Mouse (Mus musculus) Muller cell, postnatal 12 days (primary cell): ENCODE measurements around the gene Camk1d.

Source experiments
- DNase-seq: peaks from one replicate; pipeline ENCODE4 v3.0.0-alpha.2; 2015; ENCODE audit errors: inconsistent ontology term

Gene Camk1d

DNA sequence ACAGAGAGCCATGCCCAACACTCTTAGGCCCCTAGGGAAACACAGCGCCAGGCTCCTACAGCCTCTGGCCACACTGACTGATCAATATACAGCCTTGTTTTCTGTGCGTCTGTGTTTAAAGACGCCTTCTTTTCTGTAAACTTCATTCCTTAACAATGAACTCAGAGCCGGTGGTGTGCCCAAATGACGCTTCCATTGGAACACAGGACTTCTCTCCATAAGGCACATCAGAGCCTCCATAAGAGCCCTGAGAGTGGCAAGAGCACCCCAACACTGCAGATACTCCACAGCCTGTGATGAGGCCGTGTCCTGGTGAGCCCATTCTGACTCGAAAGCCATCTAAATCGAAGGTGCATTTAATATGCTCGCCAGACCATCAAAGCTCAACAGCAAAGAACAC lies 50.8 kb downstream of the Camk1d start:
- DNase-seq = no peak

DNA sequence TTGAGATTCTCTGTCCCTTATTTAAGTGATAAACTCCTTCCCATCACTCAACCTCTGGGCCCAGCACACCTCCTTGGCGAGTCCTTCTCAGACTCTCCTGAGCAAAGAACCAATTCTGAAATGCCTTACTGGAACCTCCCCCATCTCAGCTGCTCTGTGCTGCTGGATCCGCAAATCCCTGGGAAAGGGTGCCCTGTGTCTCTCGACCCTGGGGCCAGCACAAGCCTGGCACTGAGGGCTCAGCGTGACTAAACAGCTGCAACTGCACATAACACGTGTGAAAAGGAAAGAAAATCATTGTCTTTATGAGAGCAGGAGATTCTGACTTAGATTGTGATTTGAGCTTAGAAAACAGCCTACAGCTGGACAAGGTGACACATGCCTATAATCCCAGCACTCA lies 52.4 kb downstream of the Camk1d start:
- DNase-seq = no peak

DNA sequence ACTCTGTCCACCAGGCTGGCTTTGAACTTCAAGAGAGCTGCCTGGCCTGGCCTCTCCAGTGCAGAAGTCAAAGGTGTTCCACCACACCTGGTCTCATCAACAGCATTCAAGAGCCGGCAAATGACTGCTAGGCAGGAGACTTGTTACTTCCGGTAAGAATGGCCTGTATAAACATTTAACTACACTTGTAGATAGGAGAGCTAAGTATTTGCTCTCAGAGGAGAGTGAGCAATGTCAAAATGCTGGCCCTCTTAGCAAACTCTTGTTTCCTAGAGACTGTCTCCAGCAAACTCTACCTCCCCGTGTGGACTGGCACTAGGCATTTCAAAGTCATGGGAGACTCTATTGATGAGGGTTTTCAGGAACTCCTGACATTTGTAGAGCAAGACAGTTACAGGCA lies 56.3 kb downstream of the Camk1d start:
- no peak for DNase-seq

DNA sequence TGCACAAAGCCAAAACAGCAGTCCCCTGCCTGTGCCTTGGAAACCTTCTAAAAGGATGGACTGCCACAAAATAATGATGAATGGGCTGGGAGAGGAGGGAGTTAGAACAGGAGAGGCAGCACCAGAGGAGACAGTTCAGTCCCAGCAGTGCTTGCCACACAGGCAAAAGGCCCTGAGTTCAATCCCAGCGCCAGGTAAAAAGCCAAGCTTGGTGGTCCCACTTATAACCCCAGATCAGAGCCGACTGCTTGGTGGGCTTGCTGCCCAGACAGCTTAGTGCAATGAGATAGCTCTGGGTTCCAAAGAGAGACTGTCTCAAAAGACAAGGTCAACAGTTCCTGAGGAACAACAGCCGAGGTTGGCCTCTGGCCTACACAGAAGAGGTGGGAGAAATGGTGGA lies 58.0 kb downstream of the Camk1d start:
- DNase-seq = no peak

DNA sequence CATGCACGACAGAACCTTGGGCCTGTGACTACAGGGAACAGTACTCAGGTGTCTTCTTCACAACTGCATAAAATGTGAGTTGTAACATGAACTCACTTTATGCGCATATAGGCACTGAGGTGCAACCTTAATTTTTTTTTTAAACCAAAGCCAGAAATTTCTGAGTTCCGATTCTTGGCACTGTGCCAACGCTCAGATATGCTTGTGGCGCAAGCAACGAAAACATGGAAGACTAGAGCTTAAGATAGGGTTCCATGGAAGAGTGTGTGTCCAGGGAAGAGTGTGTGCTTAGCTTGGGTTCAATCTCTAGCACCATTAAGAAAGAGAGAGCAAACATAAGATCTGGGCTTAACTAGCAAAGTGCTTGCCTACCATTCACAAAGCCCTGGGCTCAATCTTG lies 62.2 kb downstream of the Camk1d start:
- DNase-seq = no peak

DNA sequence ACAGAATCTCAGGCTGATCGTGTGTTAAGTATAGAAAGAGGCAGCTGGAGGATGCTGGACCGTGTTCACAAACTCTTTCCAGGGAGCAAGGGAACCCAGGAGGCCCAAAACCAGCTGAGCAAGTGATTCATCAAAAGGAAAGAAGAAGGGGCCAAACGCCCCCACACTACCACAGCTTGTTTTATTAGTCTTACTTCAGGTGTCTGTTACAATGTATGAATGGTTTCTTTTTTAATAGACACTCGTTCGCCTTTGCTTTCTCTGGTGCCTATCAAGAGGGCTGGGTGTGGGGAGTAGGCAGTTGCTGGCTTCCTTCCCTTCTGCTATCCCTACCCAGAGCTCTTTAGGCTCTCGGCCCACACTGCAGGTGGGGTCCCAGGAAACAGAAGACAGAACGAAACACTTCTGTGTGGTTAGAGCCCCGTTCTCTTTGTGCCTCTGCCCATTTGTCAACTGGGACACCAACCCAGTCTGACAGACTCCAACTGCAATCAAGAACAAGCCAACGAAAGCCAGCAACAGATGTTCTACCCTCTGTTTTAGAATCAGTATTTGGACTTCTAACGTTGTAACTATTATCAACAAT lies 62.9 kb downstream of the Camk1d start:
- no peak for DNase-seq

DNA sequence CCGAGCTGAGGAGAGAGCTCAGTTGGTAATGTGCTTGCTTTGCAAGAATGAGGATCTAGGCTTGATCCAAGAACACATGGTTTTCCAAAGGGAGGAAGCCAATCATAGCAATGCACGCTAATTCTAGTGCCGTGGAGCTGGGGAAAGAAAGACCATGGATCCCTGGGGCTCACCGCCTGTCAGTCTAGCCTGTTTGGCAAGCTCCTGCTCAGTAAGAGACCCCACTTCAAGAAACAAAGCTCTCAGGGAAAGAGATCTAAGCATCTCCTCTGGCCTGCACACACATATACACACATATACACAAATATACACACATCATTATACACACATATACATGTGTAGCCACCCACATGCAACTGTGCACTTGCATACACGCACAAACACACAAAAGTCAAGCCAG lies 65.1 kb downstream of the Camk1d start:
- DNase-seq = no peak

DNA sequence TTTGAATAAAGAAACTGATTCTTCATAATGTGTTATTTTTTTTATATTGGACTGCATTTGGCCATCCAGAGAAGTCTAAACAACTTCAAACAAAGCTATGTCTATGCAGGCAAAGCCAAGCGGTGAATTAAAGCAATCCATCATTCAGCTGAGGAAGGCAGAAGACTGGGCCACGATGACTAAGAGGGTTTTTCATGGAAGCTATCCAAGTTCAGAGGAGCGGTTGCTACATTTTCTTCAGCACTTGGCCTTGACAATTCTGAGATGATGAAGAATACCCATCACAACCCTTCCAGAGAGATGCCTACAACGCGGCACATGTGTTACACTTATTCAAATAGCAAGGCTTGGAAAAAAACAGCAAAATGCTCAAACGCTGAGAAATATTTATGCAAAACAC lies 65.6 kb downstream of the Camk1d start:
- DNase-seq = peak; percentile 23

DNA sequence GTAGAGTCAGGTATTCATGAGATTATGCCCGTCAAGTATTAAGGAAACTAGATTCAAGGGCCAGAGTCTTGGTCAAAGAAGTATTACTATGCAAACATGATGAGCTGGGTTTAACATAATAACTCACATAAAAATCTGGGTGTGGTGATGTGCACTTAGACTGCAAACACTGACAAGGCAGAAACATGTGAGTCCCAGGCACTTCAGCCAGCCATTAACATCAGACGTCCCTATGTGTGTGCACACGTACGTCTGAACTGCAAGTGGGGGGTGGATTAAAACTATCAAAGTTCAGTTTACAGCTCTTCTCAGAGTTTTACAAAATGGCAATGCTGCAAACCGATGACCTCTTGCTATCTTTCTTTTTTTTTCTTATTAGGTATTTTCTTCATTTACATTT lies 68.0 kb downstream of the Camk1d start:
- DNase-seq = no peak

DNA sequence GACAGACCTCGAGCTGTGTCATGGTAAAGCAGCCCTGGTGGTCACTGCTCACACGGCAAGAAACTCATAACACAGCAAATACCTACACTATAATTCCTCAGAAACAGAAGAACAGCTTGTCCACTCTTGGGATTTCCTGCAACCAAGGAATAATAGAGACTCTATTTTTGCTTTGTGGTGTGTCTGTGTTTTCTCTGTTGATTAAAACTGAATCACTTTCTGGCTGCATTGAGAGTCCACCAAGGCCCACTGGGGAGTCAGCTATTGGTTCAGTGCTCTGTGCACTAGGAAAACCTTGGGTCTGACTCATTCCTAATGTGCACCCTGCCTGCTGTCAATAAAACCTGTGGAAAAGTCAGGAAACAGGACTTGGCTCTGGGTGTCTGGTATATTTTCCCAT lies 68.7 kb downstream of the Camk1d start:
- DNase-seq = peak; percentile 56

DNA sequence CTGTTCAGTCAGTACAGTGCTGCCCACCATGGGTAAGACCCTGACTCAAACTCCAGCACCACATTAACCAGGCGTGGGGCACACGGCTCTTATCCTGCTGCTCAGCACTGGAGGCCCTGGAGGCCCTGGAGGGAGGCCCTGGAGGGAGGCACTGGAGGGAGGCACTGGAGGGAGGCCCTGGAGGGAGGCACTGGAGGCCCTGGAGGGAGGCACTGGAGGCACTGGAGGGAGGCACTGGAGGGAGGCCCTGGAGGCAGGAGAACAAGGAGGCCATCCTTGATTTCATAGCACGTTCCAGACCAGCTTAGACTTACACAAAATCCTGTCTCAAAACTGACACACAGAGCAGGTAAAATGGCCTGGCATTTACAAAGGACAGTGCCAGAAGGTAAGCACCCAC lies 70.4 kb downstream of the Camk1d start:
- no peak for DNase-seq

DNA sequence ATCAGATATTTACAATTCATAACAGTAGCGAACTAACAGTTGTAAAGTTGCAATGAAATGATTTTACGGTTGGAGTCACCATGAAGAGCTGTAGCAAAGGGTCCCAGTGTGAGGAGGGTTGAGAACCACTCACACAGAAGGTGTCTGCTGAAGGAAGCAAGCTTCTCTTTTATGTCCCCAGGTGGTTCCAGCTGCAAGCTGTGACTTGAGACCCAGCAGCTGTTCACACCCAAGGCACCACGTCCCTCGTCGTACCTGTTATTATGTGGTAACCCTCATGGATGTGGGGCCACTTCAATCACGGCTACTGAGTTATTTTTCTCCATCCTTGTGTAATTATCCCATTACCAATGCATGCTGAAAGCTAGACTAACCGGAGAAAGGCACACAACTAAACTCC lies 71.1 kb downstream of the Camk1d start:
- DNase-seq = no peak

DNA sequence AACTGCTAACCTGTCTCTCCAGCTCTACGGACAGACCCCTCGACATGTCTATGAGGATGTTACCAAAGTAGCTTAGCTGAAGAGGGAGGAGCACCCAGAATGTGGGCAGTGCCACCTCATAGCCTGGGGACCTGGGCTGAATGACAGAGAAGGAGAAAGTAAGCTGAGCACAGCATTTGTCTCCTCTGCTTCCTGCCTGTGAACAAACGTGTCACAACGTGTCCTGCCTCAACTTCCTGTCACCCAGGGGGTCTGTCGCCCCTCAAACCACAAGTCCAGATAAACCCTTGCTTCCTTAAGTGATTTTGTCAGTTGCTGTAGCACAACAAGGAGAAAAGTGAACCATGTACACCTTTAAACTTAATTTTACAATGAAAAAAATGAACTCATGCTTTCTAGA lies 71.7 kb downstream of the Camk1d start:
- no peak for DNase-seq

DNA sequence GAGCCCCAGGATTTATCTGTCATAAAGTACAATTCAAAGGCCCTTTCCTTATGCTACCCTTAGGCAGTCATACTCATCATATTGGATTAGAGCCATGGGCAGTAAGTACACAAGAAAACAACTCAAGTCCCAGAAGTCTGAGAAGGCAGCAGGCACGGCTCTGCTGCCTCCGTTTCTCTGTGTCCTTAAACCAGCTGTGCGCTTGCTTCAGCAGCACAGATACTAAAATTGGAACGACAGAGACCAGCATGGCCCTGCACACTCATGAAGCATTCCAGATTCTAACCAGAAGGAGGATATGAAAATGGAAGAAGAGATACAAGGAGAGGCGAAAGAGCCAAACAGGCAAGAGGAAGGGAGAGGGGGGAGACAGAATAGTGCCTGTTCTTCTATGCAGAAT lies 72.6 kb downstream of the Camk1d start:
- no peak for DNase-seq

DNA sequence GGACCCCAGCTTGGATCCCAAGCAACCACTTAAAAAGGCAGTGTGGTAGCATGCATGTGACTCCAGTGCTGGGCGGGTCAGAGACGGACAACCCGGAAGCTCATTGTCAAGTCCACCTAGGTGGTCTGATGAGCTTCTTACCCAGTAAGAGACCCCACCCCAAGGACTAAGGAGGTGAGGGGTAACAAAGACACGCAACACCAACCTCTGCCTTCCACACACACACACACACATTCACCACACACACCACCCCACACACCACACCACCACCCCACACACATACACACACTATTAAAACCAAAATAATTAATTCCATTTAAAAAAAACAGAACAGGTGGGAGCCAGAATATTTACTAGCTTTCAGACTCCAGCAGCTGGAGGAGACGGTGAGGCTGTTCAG lies 73.7 kb downstream of the Camk1d start:
- DNase-seq = no peak

DNA sequence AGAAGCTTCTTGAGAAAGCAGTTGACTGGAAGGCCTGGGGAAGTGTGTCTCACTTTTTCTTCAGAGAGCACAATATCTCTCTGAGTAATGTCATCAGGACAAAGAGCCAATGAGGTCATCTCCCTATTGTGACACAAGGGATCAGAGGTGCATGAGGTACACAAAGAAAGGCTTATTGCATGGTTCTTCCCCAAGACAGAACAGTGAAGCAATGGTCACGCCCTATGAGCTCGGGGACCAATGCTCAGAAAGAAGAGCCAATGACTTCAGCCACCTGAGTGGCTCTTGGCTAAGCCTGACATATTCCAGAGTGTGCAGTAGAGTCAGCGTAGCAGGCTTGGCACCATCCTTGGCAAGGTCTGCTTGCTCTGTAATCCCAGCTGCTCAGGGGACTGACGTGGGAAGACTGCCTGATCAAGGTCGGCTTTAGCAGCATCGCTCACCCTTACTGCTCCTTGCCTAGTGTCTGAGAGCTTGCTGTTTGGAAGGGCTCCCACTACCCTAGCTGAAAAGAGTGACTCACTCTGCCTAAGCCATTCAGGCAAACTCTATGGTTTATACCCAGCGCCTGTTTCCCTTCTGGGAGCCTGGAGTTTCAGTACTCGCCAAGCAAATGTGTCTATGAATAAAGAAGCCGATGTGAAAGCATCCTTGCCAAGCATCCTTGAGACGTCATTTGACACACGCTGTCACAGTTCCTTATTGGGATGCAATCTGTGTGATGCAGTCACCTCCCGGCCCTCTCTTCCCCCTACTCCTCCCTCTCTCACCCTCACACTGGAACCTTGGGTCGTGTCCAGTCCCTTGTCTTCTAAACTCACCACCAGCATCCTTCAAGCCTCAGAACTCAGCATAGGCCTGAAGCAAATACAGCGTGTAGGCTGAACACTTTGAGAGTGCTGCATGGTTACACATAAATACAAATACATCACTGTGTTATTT lies 77.2 kb downstream of the Camk1d start:
- DNase-seq = peak; percentile 84

DNA sequence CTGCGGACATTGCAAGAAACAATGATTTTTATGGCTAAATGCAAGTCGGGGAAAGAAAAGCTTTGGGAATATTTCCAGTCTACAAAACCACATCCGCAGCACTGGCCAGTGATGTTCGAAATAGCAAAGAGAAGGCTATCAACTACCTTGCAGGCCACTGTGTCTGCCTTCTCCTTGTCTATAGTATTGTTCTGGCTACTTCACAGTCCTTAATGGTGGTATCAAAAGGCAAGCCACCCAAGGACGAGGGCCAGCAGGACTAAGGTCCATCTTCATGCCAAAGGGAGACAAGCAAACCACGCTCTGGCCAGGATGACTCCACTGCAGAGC lies 82.0 kb downstream of the Camk1d start:
- no peak for DNase-seq

DNA sequence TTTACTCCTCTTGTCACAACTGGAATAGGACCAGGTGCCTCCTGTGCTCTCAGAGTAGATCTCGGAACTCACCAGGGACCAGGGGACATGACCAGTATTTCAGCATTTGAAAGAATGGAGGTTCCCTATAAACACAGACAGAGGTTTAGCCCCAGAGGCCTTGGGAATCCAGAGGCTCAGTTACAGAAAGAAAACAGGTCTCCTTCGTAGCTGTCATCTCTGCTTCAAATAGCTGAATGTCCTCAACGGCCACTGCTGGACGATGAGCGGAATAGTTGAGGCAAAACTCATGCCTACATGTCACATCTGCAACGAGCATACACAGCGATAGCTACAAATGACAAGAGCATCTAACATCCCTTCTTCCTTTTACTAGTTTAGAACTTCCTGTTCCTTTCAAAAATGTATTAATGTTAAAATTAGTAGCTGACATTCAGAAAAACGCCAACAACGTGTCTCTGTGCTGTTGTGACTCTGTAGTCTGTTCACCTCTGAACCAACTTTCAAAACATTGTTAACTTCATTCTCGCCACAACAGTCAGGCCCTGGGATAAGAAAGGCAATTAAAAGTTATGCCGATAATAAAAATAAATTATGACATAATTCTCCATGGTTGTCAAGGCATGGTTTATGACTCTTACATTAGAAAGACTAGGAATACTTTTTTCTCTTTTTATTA lies 82.5 kb downstream of the Camk1d start:
- DNase-seq = no peak

DNA sequence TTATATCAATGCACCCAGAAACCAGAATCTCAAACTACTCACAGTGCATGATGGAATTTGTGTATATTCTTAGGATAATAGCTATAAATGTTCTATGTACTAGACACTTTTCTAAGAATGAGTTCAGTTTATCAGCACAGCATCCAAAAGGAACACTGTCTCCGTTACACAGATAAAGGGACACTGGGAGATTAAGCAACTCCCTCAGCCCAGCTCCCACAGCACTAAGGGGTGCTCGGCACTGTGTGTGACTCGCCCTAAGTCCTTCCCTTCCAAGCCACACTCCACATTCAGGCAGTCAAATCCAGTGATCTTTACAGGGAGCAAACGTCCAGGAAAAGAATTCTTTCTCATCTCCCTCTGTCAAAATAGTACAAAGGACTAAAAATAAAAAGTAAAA lies 83.6 kb downstream of the Camk1d start:
- no peak for DNase-seq

DNA sequence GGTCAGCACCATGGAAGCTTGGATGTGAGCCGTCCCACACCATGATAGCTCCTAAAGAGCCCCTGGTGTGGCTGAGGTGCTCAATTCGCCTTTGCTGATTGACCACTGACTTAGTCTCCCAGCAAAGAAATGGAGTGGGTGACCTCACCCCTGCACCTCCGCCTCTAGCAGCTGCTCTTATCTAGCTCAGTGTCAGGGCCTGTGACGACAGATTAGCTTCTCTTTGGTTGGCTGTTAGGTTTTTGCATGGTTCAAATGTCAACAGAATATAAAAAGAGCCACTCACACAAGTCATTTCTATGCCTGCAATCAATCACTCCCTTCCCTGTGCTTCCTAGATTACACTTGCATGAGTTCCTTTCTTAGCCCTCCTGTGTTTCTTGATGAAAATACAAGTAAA lies 89.9 kb downstream of the Camk1d start:
- DNase-seq = no peak

DNA sequence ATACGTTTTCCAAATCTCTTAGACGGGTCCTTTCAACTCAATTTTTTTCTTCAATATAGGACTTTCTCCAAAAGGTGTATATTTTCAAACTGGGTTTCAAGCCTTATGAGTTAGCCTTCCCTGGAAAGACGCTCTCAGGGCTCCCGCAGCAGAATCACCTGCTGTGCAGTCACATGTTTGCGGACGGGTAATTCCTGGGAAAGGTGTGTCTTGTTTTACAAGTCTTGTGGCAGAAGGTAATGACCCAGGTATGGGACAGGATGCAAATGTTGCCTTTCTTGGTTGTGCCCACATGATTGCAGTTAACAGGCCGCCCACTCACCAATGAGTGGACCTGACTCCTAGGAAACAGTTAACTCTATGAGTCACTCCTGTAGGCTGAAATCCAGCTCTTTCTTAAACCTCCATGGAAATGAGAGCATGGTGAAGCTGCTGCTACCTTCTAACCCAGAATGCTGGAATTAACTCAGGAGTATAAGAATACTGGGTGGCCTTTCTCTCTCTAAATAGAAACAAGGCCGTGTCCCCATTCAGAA lies 95.9 kb downstream of the Camk1d start:
- peak; percentile 28 for DNase-seq

DNA sequence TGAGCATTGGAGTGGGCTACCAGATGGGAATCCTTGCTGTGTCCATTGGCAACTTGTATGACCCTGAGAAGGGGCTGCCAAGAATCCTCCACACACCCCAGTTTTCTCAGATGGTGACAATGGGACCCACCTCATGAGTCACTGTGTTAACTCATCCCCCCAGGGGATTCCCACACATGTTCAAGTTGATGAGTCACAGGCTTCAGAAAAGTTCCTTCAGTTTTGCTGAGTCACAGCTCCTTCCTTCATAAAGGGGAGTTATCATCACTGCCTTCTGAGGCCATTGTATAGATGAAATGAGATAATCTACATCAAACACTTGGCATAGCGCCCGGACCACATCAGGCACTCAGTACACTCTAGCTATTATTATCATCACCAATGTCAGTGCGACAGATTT lies 99.4 kb downstream of the Camk1d start:
- peak; percentile 95 for DNase-seq

DNA sequence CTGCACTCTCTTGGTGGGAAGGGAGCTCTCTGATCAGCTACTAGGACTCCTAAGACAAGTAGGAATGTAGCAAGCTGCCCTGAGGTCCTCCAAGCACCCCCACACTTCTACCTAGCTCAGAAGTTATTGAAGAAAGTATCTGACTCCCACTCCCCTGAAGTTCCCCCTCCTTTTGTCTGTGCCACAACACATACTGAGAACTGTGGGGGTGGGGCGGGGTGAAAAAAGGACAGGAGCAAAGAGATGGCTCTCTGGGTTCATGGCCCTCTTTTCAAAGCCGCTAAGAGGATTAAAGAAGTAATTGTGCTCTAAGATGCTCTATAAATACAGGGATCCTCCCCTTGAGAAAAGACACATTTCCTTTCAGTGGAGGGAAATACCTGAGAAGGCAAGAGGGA lies 100.0 kb downstream of the Camk1d start:
- peak; percentile 59 for DNase-seq
